Mouse (Mus musculus) megakaryocyte-erythroid progenitor cell, adult 5-6 weeks (primary cell): ENCODE results near the gene Snap23. TPM values are rescaled to one million over a fixed set of nuclear protein-coding genes. Genes with fewer than 3 reads are reported as not detected.

ENCODE experiments used
- ATAC-seq: replicated peaks from 2 replicates; pipeline ENCODE4 v1.8.0; 2016; ENCODE audit warnings: mild to moderate bottlenecking, inconsistent platforms; ENCODE audit not compliant: severe bottlenecking, poor library complexity, low FRiP score, low TSS enrichment
- total RNA-seq, 2 experiments: library from RNA; stranded (forward) in 1 of 2; stranded (reverse) in 1 of 2; fragments of 200-1000, 215-1000 nt in 1 of 2; fragments of >200 nt in 1 of 2; fragmentation: Nextera tagmentation in 1 of 2; gene quantifications; 2 replicates each; pipeline ENCODE4 v1.2.3; 2014 to 2017

Snap23 gene
- total RNA-seq, 2 experiments from 2014 or later, result 76.4 to 136 TPM

DNA sequence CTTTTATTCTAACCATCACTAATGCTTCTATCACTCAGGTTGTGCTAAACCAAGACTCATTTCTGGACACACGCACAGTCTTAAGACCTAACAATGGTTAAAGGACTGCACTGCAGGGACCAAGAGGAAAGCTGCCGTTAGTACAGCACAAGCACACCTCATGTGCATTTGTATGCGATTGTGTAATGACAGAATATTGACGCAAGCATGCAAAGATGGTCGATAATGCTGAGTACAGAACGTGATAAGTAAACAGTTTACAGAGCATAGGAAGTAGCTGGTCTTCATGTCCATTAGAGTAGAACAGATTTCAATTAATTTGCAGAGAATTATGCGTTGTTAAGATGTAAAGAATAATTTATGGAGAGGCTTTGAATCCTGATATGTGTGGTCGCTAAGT lies 73.4 kb downstream of the Snap23 start:
- ATAC-seq, result no peak

DNA sequence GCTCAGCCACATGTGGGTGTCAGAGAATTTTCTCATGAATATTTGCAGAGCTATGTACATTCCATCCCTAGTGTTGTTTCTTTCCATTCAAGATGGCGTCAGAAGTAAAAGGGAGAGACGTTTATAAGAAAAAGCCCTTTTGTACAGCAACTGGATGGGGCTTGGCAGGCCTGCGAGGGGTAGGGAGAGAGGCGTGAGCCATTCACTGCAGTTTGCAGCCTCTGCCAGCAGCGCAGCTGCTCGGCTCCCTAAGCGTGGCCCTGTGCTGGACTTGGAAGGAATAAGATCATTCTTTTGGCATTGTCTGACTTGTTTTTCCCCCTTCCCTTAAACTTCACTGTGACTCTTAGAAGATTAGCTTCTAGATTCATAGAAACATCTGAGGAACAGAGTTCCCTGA lies 76.4 kb downstream of the Snap23 start:
- ATAC-seq, result no peak

DNA sequence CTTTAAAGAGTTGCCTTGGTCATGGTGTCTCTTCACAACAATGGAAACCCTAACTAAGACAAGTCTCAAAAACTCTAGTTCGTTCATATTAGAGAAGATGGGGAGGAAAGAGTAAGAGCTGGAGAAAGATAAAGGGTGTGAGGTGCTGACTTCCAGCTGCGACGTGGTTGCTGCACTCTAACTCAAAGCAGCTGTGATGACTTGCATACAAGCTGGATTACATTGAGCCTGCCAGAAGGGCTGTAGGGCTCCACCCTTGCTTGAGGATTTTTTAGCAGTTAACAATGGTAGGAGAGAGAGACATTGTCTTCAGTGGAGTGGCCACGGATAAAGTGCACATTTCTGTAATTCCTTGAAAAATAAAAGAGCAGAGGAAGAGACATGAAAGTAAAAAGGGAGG lies 79.3 kb downstream of the Snap23 start:
- ATAC-seq, result no peak

Other genes starting within 250 kb of the Snap23 start
- 26.2 and 59.5 TPM in 2 replicates for gene Vps39, start 214.5 kb upstream of the Snap23 start, total RNA-seq (2014; fragmentation: Nextera tagmentation)
- gene Vps39, start 214.5 kb upstream of the Snap23 start, total RNA-seq (2017), result 29.8 and 39.0 TPM in 2 replicates
- 11.2 and 14.2 TPM in 2 replicates for gene Ganc, start 163.8 kb upstream of the Snap23 start, total RNA-seq (2014; fragmentation: Nextera tagmentation)
- gene Ganc, start 163.8 kb upstream of the Snap23 start, total RNA-seq (2017), result 10.3 and 13.6 TPM in 2 replicates
- 18.9 and 33.1 TPM in 2 replicates for gene Tmem87a, start 163.6 kb upstream of the Snap23 start, total RNA-seq (2014; fragmentation: Nextera tagmentation)
- gene Tmem87a, start 163.6 kb upstream of the Snap23 start, total RNA-seq (2017), result 59.9 and 69.4 TPM in 2 replicates
- 0.59 TPM in 1 of 2 replicates, not detected in the other for gene Capn3, start 111.7 kb upstream of the Snap23 start, total RNA-seq (2014; fragmentation: Nextera tagmentation)
- gene Capn3, start 111.7 kb upstream of the Snap23 start, total RNA-seq (2017), result 0.11 TPM in 1 of 2 replicates, not detected in the other
- gene Zfp106, start 3.8 kb upstream of the Snap23 start, total RNA-seq (2014; fragmentation: Nextera tagmentation), result 96.8 and 100 TPM in 2 replicates
- 98.7 and 126 TPM in 2 replicates for gene Zfp106, start 3.8 kb upstream of the Snap23 start, total RNA-seq (2017)
- 19.9 and 27.4 TPM in 2 replicates for gene Haus2, start 41.7 kb downstream of the Snap23 start, total RNA-seq (2014; fragmentation: Nextera tagmentation)
- gene Haus2, start 41.7 kb downstream of the Snap23 start, total RNA-seq (2017), result 15.4 and 22.6 TPM in 2 replicates
- gene Lrrc57, start 41.8 kb downstream of the Snap23 start, total RNA-seq (2014; fragmentation: Nextera tagmentation), result 8.1 and 13.7 TPM in 2 replicates
- gene Lrrc57, start 41.8 kb downstream of the Snap23 start, total RNA-seq (2017), result 14.1 and 27.4 TPM in 2 replicates
- gene Stard9, start 61.5 kb downstream of the Snap23 start, total RNA-seq (2014; fragmentation: Nextera tagmentation), result 0.07 and 0.59 TPM in 2 replicates
- gene Stard9, start 61.5 kb downstream of the Snap23 start, total RNA-seq (2017), result 0.19 and 0.61 TPM in 2 replicates